Mouse (Mus musculus) midbrain, postnatal 0 days (tissue): ENCODE results near the gene Rad51b. TPM values are rescaled to one million over a fixed set of nuclear protein-coding genes. Genes with fewer than 3 reads are reported as not detected.

Experiments
- ATAC-seq: fragments of 200-750 bp; cut with Nextera tagmentation; 2 replicates; pipeline ENCODE4 v1.8.0; 2017; ENCODE audit warnings: moderate number of reproducible peaks, mild to moderate bottlenecking, moderate TSS enrichment, moderate library complexity; ENCODE audit not compliant: low FRiP score
- DNase-seq: peaks from one replicate; pipeline ENCODE4 v3.0.0-alpha.2; 2015; ENCODE audit warnings: low spot score
- H3K27ac ChIP-seq: fragments of 300-500 bp; sonication (generic); 2 replicates; pipeline ENCODE4 v1.5.1; 2014; ENCODE audit warnings: low read depth, mild to moderate bottlenecking, low read length, mixed read lengths
- H3K27me3 ChIP-seq: fragments of 300-500 bp; sonication (generic); 2 replicates; pipeline ENCODE4 v1.6.1; 2014; ENCODE audit warnings: low read length, control low read depth, mixed read lengths; ENCODE audit not compliant: insufficient read depth
- H3K36me3 ChIP-seq: fragments of 300-500 bp; sonication (generic); 2 replicates; pipeline ENCODE4 v1.6.1; 2014; ENCODE audit warnings: low read length, control low read depth, mixed read lengths; ENCODE audit not compliant: insufficient read depth
- H3K4me1 ChIP-seq: fragments of 300-500 bp; sonication (generic); 2 replicates; pipeline ENCODE4 v1.6.1; 2014; ENCODE audit warnings: mild to moderate bottlenecking, control low read depth, antibody characterized with exemption, low read length, mixed read lengths; ENCODE audit not compliant: insufficient read depth
- H3K4me2 ChIP-seq: fragments of 300-500 bp; sonication (generic); 2 replicates; pipeline ENCODE4 v1.6.1; 2014; ENCODE audit warnings: low read depth, mild to moderate bottlenecking, low read length, mixed read lengths; ENCODE audit not compliant: poor library complexity, severe bottlenecking
- H3K4me3 ChIP-seq: fragments of 300-500 bp; sonication (generic); 2 replicates; pipeline ENCODE4 v1.5.1; 2014; ENCODE audit warnings: low read depth, mild to moderate bottlenecking, low read length, moderate library complexity
- H3K9ac ChIP-seq: fragments of 300-500 bp; sonication (generic); replicated peaks from 2 replicates; pipeline ENCODE4 v1.6.1; 2014; ENCODE audit warnings: mild to moderate bottlenecking, low read length, moderate library complexity, mixed read lengths; ENCODE audit not compliant: poor library complexity, severe bottlenecking
- H3K9me3 ChIP-seq: fragments of 300-500 bp; sonication (generic); 2 replicates; pipeline ENCODE4 v1.6.1; 2016; ENCODE audit warnings: low read length, control low read depth
- CTCF ChIP-seq: IDR thresholded peaks from 2 replicates; pipeline ENCODE4 v1.5.1; 2016; ENCODE audit warnings: antibody characterized with exemption, mild to moderate bottlenecking
- WGBS: fragments of 180-500 bp; shearing (Covaris S2); extraction: QIAGEN DNeasy Blood & Tissue Kit; methylation state at CpG from one replicate; pipeline ENCODE4 v1.1.7; 2014; 5-methylcytosine and 5-hydroxymethylcytosine counted together
- polyA plus RNA-seq: library from polyadenylated mRNA; unstranded; fragments of >200 nt; fragmentation: Nextera tagmentation; extraction: Ambion mirVana; gene quantifications from 2 replicates; pipeline ENCODE4 v1.2.1, GENCODE M21; 2015
- total RNA-seq: library from RNA; depleted of rRNA; stranded (reverse); fragments of >200 nt; gene quantifications from 2 replicates; pipeline ENCODE4 v1.2.3, GENCODE M21; 2014

The Rad51b gene
- total and polyA plus RNA-seq, 2 experiments from 2014 or later = 0.22 to 0.74 TPM

DNA sequence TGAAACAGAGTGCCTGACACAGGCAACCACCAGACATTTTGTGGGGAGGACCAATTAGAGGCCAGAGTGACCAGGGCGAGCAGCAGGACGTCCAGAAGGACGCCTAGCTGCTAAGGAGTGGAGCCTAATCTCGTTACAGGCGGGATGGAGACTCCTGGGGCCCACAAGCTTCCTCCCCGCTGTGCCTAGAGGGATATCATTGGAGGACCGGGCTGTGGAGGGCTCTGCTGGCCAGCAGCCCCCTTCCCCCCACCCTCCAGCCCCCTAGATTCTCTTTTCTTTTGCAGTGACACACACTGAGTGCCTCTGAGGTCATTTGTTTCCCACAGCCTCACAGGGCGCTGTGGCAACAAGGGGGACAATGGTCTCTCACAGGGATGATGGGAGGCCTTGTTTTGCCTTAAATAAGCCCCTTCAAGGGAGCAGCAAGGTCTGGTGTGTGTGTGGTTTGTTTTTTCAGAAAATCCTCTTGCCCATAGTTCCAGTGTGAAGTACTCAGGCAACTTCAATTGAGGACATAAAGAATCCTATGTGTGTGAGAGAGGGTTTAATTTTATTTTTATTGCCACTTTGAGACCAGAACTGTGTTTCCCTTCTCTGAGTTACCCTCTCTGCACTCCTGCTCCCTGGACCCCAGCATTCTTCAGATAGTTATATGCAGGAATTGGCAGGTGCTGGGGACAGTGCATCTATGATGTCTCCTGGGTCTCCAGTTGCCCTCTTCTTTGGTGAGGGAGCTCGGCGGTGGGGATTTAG is 422.2 kb downstream of the Rad51b start:
- no peak overlapping the region for H3K9ac ChIP-seq
- peak; percentile 86 for ATAC-seq
- H3K4me2 ChIP-seq = no peak overlapping the region
- H3K27ac ChIP-seq = peak overlapping the region; percentile 57; the same call in 1 of the 2 replicates
- WGBS = 12% methylated on average over 10 of the region's 10 CpGs
- no peak for TF ChIP-seq CTCF
- H3K27me3 ChIP-seq = no peaks in the 10 kb centered on the region
- H3K36me3 ChIP-seq = no peaks in the 10 kb centered on the region
- no peaks in the 10 kb centered on the region for H3K4me1 ChIP-seq
- DNase-seq = peak; percentile 83
- no peak overlapping the region for H3K4me3 ChIP-seq
- H3K9me3 ChIP-seq = no peaks in the 10 kb centered on the region

DNA sequence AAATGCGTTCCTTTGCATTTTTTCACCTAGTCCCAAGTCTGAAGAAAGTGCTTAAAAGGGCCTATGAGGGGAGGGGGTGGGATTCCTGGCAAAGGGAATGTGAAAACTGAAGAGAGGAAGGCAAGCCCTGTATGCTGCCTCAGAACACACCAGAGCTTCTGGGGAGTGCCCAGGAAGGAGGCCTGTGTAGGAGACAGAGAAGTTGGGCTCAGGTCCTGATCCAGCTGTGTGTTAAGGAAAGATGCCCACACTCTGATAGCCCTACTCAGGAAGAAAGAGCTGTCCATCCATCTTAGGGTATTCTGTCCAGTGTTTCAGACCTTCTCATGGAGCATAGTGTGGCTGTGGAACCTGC is 422.7 kb downstream of the Rad51b start:
- Histone ChIP-seq H3K9me3 (no peaks in the 10 kb centered on the region), H3K4me1 (no peaks in the 10 kb centered on the region), H3K27ac (peak overlapping the region; percentile 57; the same call in 1 of the 2 replicates), H3K4me3 (no peak overlapping the region), H3K36me3 (no peaks in the 10 kb centered on the region), H3K4me2 (no peak overlapping the region), H3K9ac (no peak overlapping the region), H3K27me3 (no peaks in the 10 kb centered on the region)
- ATAC-seq (no peak), DNase-seq (peak; percentile 2)
- WGBS = 21% methylated on average over 1 of the region's 1 CpGs
- TF ChIP-seq CTCF = no peak

DNA sequence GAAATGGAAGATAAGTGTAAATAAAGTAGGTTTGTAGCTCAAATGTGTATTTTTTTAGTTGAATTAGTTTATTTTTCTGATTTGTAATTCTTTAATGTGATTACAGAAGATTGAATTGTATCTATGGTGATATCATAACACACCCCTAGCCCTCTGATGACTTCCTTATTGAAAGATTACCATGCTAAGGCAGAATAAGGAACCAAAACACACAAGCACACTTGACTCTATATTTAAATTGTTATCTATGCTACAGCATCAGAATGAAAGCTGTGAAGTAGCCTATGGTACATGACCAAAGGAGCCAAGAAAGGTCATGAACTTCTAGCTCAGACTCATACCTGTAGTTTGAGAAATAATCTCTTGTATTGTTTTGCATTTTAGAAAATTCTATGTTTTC is 427.8 kb downstream of the Rad51b start:
- Histone ChIP-seq H3K9me3 (peaks cover 8% of the 10 kb centered on the region; the same call in 1 of the 2 replicates), H3K4me2 (no peak overlapping the region), H3K9ac (no peak overlapping the region), H3K36me3 (no peaks in the 10 kb centered on the region), H3K4me3 (no peak overlapping the region), H3K27me3 (no peaks in the 10 kb centered on the region), H3K4me1 (no peaks in the 10 kb centered on the region), H3K27ac (no peak overlapping the region)
- TF ChIP-seq CTCF = no peak
- DNase-seq (no peak), ATAC-seq (no peak)

DNA sequence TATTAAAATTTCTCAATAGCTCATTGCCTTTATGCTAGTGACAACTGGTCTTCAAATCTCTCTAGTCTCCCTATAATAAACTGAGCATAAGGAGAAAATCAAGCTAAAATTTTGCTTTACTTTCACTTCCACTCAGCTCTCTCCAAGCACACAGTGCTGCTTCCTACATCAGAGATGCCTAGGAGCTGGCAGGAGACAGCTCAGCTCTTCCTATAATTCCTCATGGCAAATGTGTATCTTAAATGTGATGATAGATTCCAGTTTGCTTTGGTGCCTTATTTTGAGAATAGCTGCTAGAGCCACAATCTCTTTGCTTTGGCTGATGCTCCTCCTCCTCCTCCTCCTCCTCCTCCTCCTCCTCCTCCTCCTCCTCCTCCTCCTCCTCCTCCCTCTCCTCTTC is 428.6 kb downstream of the Rad51b start:
- H3K4me1 ChIP-seq = no peaks in the 10 kb centered on the region
- H3K27me3 ChIP-seq = no peaks in the 10 kb centered on the region
- H3K9ac ChIP-seq = no peak overlapping the region
- H3K9me3 ChIP-seq = peaks cover 8% of the 10 kb centered on the region; the same call in 1 of the 2 replicates
- no peaks in the 10 kb centered on the region for H3K36me3 ChIP-seq
- DNase-seq (no peak), ATAC-seq (no peak)
- no peak overlapping the region for H3K4me3 ChIP-seq
- no peak overlapping the region for H3K4me2 ChIP-seq
- TF ChIP-seq CTCF = no peak
- H3K27ac ChIP-seq = no peak overlapping the region

DNA sequence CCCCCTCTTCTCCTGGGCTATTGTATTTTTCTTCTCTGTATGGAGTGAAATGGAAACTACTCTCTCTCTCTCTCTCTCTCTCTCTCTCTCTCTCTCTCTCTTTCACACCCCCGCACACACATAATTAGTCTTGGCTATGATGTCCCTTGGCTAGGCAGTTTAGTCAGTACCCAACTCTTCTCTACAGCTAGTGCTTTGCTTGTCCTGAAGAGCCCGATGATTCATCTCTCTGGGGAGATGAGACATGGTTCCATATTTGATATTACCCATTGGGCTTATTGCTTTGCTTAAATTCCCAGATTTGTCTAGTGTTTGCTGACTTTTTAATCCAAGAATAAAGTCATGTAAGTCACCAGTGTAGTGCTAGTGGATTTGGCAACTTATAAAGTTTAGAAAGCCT is 429.0 kb downstream of the Rad51b start:
- DNase-seq (no peak), ATAC-seq (no peak)
- Histone ChIP-seq H3K4me3 (no peak overlapping the region), H3K4me2 (no peak overlapping the region), H3K9me3 (peaks cover 8% of the 10 kb centered on the region; the same call in 1 of the 2 replicates), H3K36me3 (no peaks in the 10 kb centered on the region), H3K4me1 (no peaks in the 10 kb centered on the region), H3K27me3 (no peaks in the 10 kb centered on the region), H3K27ac (no peak overlapping the region), H3K9ac (no peak overlapping the region)
- 88% methylated on average over 2 of the region's 2 CpGs for WGBS
- no peak for TF ChIP-seq CTCF

DNA sequence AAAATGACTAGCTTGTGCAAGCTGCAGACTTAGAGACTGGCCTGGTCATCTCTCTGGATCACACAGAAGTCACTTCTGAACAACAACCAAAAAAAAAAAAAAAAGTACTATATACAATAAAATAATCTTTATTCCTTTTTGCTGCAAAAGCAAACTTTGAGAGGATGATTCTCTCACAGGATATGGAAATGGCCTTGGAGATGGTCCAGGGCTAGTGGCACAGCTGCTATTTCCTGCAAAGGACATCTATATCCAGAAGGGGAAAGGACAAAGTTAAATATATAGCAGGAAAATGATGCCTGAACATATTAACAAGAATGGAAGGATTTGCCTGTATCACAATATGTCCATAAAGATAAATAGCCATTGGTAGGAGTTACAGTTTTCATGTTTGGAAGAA is 429.9 kb downstream of the Rad51b start:
- no peak overlapping the region for H3K27ac ChIP-seq
- ATAC-seq = no peak
- H3K4me3 ChIP-seq = no peak overlapping the region
- H3K9ac ChIP-seq = no peak overlapping the region
- no peaks in the 10 kb centered on the region for H3K27me3 ChIP-seq
- no peak for TF ChIP-seq CTCF
- peaks cover 8% of the 10 kb centered on the region; the same call in 1 of the 2 replicates for H3K9me3 ChIP-seq
- no peaks in the 10 kb centered on the region for H3K4me1 ChIP-seq
- no peak for DNase-seq
- no peak overlapping the region for H3K4me2 ChIP-seq
- no peaks in the 10 kb centered on the region for H3K36me3 ChIP-seq
